Mouse (Mus musculus) 416B (cell line): ENCODE results near the gene Dync1h1.
"Not testable (repeated sequence)": the region's sequence is repeated elsewhere in the genome, so short reads cannot be mapped to it uniquely, and the experiment has no call there.

Experiments
- DNase-seq: peaks from one replicate; pipeline ENCODE4 v3.0.0; 2011; ENCODE audit warnings: low read depth

Gene Dync1h1

DNA sequence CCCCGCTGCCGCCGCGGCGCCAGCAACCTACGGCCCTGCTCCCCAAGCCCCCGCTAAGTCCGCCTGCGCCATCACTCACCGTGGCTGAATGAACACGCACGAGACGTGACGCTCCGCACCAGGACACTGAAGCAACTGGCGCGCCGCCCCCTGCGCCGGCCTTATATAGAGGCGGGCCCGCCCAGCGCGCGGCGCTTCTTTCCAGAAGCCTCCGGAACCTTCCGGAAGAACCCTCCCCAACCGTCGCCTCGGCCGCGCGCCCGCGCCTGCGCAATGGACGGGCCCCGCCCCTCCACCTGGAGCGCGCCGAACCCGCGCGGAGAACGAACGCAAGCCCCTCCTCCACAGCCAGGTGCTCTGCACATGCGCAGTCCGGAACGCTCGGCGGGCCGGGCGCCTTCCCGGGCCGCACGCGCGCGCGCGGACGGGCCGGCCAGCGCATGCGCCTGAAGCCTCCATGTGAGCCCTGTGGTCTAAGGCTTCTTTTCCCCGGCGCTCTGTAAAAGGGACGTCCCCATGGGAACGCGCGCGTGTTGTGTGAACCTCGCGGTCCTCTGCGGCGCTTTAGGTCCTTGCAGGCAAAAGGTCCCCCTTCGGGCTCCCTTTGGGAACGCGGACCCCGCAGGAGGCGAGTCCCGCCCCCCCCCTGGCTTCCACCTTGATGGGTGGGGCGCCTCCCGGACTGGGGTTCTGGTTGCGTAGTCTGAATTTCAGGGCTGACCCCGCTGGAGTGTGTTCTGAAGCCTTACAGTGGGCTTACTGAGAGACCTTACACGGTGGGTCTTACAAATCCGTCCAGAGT lies 95.1 kb downstream of the Dync1h1 start:
- DNase-seq, result peak; percentile 98

DNA sequence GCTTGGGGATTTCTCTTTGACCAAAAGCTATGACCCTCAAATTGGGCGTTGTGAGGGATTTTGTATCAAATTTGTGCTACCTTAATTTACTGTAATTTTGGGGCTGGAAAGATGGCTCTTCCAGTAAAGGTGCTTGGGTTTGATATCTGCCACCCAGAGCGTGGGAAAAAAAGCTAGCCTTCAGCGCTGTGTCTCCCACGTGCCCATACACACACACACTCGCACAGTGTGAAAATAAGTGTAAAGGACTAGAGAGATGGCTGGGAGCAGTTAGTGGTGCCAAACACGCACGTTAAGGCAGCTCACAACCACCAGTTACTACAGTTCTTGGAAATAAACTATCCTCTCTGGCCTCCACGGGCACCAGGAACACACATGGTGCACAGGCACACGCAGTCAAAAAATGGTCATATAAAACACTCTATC lies 95.7 kb downstream of the Dync1h1 start:
- DNase-seq, result no peak

- DNase-seq, result peak; percentile 66
These were observed 96.2 kb downstream of the Dync1h1 start for GRCm38 (mm10) chr12:110697457-110697856.

DNA sequence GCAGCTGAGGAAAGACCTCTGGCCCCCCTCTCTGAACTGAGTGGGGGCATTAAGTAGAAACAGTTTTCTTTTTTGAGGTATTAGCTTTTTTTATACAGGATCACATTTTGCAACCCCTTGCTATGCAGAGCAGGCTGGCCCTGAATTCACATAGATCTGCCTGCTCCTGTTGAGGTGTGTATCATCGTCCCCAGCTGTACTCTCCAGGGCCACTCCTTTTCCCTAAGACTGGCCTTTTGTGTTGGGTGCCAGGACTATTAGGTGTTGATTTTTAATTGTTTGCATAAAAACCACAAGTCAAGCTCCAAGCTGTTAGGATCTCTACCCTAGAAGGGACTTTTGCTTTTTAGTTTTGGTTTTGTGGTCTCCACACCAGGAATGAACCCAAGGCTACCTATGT lies 96.8 kb downstream of the Dync1h1 start:
- no peak for DNase-seq

DNA sequence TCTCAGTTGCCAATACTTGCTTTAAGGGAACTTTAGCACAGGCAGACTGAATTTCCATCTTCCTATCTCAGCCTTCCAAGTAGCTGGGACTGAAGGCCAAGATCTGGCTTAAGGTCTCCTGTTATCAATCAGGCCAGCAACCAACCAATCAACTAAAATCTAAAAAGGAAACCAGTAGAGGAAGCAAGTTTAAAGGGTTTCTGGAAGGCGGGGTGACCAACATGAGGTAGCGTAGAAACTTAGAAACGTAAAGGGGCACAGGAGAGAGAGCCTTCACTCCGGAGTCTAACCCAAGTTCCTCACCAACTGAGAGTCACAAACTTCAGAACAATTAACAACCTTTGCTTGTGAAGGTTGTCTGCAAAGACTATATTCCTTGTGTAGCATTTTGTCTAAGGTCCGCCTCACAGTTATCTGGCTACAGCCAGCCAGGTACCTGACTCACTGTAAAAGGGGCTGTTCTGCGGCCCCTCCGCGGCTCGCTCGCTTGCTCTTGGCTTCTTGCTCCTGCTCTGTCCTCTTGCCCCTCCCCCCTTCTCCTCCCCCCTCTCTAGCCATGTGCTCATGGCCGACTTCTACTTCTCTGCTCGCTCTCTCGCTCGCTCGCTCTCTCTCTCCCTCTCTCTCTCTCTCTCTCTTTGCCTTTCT lies 97.4 kb downstream of the Dync1h1 start:
- DNase-seq, result peak; percentile 93

DNA sequence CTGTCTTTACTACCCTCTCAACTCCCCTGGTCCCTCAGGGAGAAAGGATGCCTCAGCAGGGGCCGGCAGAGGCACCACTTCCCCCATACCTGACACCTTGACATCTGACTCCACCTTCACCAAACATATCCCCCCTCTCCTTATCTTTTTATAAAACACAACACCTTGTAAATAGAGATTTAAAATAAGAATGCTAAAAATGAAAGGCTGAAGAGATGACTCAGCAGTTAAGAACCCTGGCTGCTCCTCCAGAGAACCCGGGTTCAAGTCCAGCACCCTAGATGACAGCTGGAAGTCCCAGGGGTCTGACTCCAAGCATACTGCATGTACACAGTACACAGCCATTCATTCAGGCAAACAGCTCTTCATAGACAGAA lies 97.9 kb downstream of the Dync1h1 start:
- no peak for DNase-seq

GRCm38 (mm10) chr12:110700730-110701129 lies 99.5 kb downstream of the Dync1h1 start:
- peak; percentile 35 for DNase-seq

GRCm38 (mm10) chr12:110701363-110701762 lies 100.1 kb downstream of the Dync1h1 start:
- peak; percentile 93 for DNase-seq

- no peak for DNase-seq
These were observed 101.3 kb downstream of the Dync1h1 start, which contains the start of gene Hsp90aa1 for GRCm38 (mm10) chr12:110702556-110702955. Gene Hsp90aa1 (minus strand): TSS chr12:110702728.

DNA sequence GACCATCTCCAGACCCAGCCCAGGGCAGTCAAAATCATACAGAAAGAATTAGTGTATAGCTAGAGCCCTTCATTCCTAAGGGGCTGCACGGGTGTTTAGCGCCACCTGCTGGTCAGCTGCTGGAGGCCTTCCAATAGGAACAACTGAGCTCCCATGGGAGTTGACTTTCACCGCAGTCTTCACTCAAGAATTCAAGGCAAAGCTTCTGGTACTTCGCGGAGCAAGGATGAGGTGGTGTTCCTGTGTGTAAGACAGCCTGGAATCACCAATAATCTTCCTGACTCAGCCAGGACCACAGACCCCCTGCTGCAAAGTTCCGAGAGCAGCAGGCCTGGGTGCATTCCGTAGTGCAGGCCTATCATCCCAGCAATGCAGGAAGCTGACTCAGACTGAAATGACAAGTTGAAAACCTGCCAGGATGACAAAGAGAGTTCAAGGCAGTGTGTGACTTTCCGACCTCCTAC lies 101.8 kb downstream of the Dync1h1 start:
- DNase-seq, result peak; percentile 98

DNA sequence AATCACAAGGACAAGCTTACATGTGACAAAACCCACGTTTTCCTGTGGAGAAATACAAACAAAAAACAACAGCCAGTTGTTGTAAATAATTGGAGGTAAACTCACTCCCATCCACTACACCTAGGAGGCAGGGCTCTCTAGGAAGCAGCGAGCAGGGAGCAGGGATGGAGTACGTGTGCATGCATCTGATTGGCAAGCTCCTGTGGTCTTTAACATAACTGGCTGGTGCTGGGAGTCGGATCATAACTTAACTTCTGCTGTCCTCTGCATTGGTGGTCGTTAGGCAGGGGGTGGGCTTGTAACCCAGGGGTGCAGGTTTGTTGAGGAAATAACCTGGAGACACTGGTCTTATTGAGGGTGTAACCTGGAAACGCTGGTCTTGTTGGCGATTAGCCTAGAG lies 102.4 kb downstream of the Dync1h1 start:
- no peak for DNase-seq

DNA sequence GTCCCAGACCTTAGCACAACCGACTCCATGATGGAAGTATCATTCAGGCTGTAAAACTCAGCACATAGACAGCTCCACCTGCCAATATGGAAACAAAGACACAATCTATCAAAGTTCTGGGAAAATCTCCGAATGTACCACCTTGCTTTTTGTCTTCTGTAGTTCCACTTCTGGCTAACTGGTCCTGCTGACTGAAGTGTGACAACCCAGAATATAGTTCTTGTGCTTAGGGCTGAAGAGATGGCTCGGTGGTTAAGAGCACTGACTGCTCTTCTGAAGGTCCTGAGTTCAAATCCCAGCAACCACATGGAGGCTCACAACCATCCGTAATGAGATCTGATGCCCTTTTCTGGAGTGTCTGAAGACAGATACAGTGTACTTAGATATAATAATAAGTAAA lies 104.2 kb downstream of the Dync1h1 start:
- not testable (repeated sequence) for DNase-seq

- peak; percentile 85 for DNase-seq
These were observed 105.3 kb downstream of the Dync1h1 start for GRCm38 (mm10) chr12:110706337-110707231.

- no peak for DNase-seq
These were observed 106.2 kb downstream of the Dync1h1 start for GRCm38 (mm10) chr12:110707451-110707850.

DNA sequence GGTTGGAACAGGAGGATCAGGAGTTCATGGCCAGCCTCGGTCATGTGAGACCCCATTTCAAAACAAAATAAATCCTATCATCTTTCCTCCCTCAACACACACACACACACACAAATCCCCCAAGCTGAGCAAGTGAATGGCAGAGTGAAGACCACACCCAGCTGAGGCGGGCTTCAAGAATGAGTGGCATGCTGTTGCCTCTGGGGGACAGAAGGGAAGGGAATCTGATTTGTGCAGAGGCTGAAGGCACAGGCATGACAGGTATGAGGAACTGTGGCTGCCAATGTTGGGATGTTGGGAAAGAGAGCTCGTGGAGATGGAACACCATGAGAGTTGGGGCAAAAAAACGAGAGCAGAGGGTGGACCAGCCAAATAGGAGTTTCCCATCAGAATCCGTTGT lies 110.0 kb downstream of the Dync1h1 start:
- DNase-seq, result no peak

DNA sequence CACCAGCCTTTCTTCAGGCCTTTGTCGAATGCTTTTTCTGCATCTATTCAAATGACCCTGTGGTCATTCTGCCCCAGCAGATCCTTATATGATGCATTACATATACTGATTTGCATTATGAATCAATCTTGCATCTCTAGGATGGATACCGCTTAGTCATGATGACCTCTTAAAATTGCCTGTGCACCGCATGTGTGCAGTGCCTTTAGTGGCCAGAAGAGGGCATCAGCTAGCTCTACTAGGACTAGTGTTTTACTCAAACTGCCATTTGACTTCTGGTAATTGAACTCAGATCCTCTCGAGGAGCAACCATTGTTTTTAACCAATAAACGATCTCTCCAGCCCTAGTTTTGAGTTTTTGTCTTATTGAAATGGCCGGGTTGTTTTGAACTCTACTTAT lies 112.5 kb downstream of the Dync1h1 start:
- DNase-seq, result peak; percentile 71

- peak; percentile 52 for DNase-seq
These were observed 113.0 kb downstream of the Dync1h1 start for GRCm38 (mm10) chr12:110714215-110714614.

- no peak for DNase-seq
These were observed 114.8 kb downstream of the Dync1h1 start for GRCm38 (mm10) chr12:110716004-110716403.
